In genomic region chr9:25482999-25483347, GRCm38 (mm10) we compare ENCODE assay signal across 8 mouse cellular contexts. TPM values are rescaled to one million over a fixed set of nuclear protein-coding genes. Genes with fewer than 3 reads are reported as not detected.
DNase-seq lines count a peak whose midpoint lies in the region; ATAC-seq and TF ChIP-seq lines count a peak whose summit lies in the region.

No protein-coding gene starts in this region.

- WGBS in kidney, postnatal 0 days, result 87% methylated on average over 9 of the region's 9 CpGs
- WGBS in kidney, embryonic 16.5 days, result 88% methylated on average over 9 of the region's 9 CpGs
- 79% methylated on average over 9 of the region's 9 CpGs for WGBS in embryonic facial prominence, embryonic 12.5 days
- 78% methylated on average over 9 of the region's 9 CpGs for whole genome bisulfite sequencing in intestine, embryonic 14.5 days
- WGBS in neural tube, embryonic 13.5 days, result 90% methylated on average over 9 of the region's 9 CpGs

- H3K4me2 ChIP-seq in kidney, postnatal 0 days (ENCODE audit: low read length), result peak overlapping the region; percentile 75
- H3K4me2 ChIP-seq in kidney, embryonic 16.5 days (replicated peaks; ENCODE audit: low read depth, low read length), result no peak overlapping the region
- H3K4me2 ChIP-seq in embryonic facial prominence, embryonic 12.5 days (replicated peaks), result peak overlapping the region; percentile 74
- 0 out of 2 replicates have a peak overlapping the region, but pooled peaks have one; percentile 86 for H3K4me2 ChIP-seq in intestine, embryonic 14.5 days (ENCODE audit: low read length)
- peak overlapping the region; percentile 74 for H3K4me2 ChIP-seq in neural tube, embryonic 13.5 days

- ATAC-seq in kidney, postnatal 0 days (replicated peaks; ENCODE audit: low FRiP score, low read depth), result no peak
- no peak for ATAC-seq in kidney, embryonic 16.5 days (ENCODE audit: low FRiP score, low TSS enrichment)
- ATAC-seq in embryonic facial prominence, embryonic 12.5 days (ENCODE audit: insufficient number of reproducible peaks, insufficient read depth, low FRiP score, low TSS enrichment), result no peak
- ATAC-seq in intestine, embryonic 14.5 days (replicated peaks; ENCODE audit: low FRiP score, low TSS enrichment, low read depth), result no peak
- ATAC-seq in neural tube, embryonic 13.5 days (ENCODE audit: low read depth), result no peak

- H3K4me1 ChIP-seq in kidney, postnatal 0 days (replicated peaks; ENCODE audit: insufficient read depth, low read length), result peaks cover 17% of the 10 kb centered on the region
- peaks cover 27% of the 10 kb centered on the region for H3K4me1 ChIP-seq in kidney, embryonic 16.5 days (ENCODE audit: insufficient read depth, low read length)
- H3K4me1 ChIP-seq in embryonic facial prominence, embryonic 12.5 days, result peaks cover 45% of the 10 kb centered on the region
- H3K4me1 ChIP-seq in intestine, embryonic 14.5 days (replicated peaks; ENCODE audit: control insufficient read depth, insufficient read depth, low read length), result peaks cover 2% of the 10 kb centered on the region; the same call in 1 of the 2 replicates
- H3K4me1 ChIP-seq in neural tube, embryonic 13.5 days (replicated peaks), result peaks cover 34% of the 10 kb centered on the region

- H3K4me3 ChIP-seq in kidney, postnatal 0 days (replicated peaks; ENCODE audit: low read depth, low read length), result no peak overlapping the region
- H3K4me3 ChIP-seq in kidney, embryonic 16.5 days (ENCODE audit: low read length), result no peak overlapping the region
- peak overlapping the region; percentile 70; the same call in 1 of the 2 replicates for H3K4me3 ChIP-seq in embryonic facial prominence, embryonic 12.5 days
- no peak overlapping the region for H3K4me3 ChIP-seq in intestine, embryonic 14.5 days (ENCODE audit: low read depth, low read length)
- peak overlapping the region; percentile 70 for H3K4me3 ChIP-seq in neural tube, embryonic 13.5 days

- peak; percentile 38; the same call in 1 of the 2 replicates for TF ChIP-seq CTCF in kidney, postnatal 0 days (IDR thresholded peaks at IDR 0.05; ENCODE audit: low read depth)

- H3K9ac ChIP-seq in kidney, postnatal 0 days (ENCODE audit: low read depth, low read length), result no peak overlapping the region
- no peak overlapping the region for H3K9ac ChIP-seq in kidney, embryonic 16.5 days (replicated peaks; ENCODE audit: low read length)
- H3K9ac ChIP-seq in embryonic facial prominence, embryonic 12.5 days, result no peak overlapping the region
- no peak overlapping the region for H3K9ac ChIP-seq in intestine, embryonic 14.5 days (ENCODE audit: low read length)
- H3K9ac ChIP-seq in neural tube, embryonic 13.5 days, result no peak overlapping the region; the same call in 1 of the 2 replicates

- no peaks in the 10 kb centered on the region for H3K27me3 ChIP-seq in kidney, postnatal 0 days (ENCODE audit: insufficient read depth, low read length)
- H3K27me3 ChIP-seq in kidney, embryonic 16.5 days (ENCODE audit: insufficient read depth, low read length), result peaks cover 9% of the 10 kb centered on the region; the same call in 1 of the 2 replicates
- no peaks in the 10 kb centered on the region for H3K27me3 ChIP-seq in embryonic facial prominence, embryonic 12.5 days
- no peaks in the 10 kb centered on the region for H3K27me3 ChIP-seq in intestine, embryonic 14.5 days (replicated peaks; ENCODE audit: control insufficient read depth, insufficient read depth, low read length)
- H3K27me3 ChIP-seq in neural tube, embryonic 13.5 days, result peaks cover 8% of the 10 kb centered on the region; the same call in 1 of the 2 replicates

- no peak overlapping the region for H3K27ac ChIP-seq in kidney, postnatal 0 days
- H3K27ac ChIP-seq in kidney, embryonic 16.5 days (ENCODE audit: low read length), result no peak overlapping the region
- H3K27ac ChIP-seq in embryonic facial prominence, embryonic 12.5 days, result no peak overlapping the region
- H3K27ac ChIP-seq in intestine, embryonic 14.5 days (ENCODE audit: low read depth), result no peak overlapping the region
- H3K27ac ChIP-seq in neural tube, embryonic 13.5 days (replicated peaks), result no peak overlapping the region

- no peaks in the 10 kb centered on the region for H3K36me3 ChIP-seq in kidney, postnatal 0 days (ENCODE audit: insufficient read depth, low read length)
- H3K36me3 ChIP-seq in kidney, embryonic 16.5 days (ENCODE audit: insufficient read depth, low read length), result no peaks in the 10 kb centered on the region
- no peaks in the 10 kb centered on the region for H3K36me3 ChIP-seq in embryonic facial prominence, embryonic 12.5 days
- H3K36me3 ChIP-seq in intestine, embryonic 14.5 days (ENCODE audit: control insufficient read depth, insufficient read depth, low read length), result no peaks in the 10 kb centered on the region
- no peaks in the 10 kb centered on the region for H3K36me3 ChIP-seq in neural tube, embryonic 13.5 days

- H3K9me3 ChIP-seq in kidney, postnatal 0 days (replicated peaks; ENCODE audit: low read length), result no peaks in the 10 kb centered on the region
- H3K9me3 ChIP-seq in kidney, embryonic 16.5 days (ENCODE audit: low read length), result no peaks in the 10 kb centered on the region
- H3K9me3 ChIP-seq in embryonic facial prominence, embryonic 12.5 days, result no peaks in the 10 kb centered on the region
- H3K9me3 ChIP-seq in intestine, embryonic 14.5 days (ENCODE audit: control insufficient read depth, low read length), result no peaks in the 10 kb centered on the region
- no peaks in the 10 kb centered on the region for H3K9me3 ChIP-seq in neural tube, embryonic 13.5 days

- DNase-seq in kidney, postnatal 0 days (ENCODE audit: low spot score), result no peak
- DNase-seq in intestine, embryonic 14.5 days (ENCODE audit: low spot score), result peak; percentile 48
- no peak for DNase-seq in testis, postnatal 10 days (ENCODE audit: low spot score)
- DNase-seq in spleen, postnatal 36 days (ENCODE audit: low spot score in 2 of 2), result no peak
- DNase-seq in cerebellum, adult 11 months, result no peak

RNA-seq across cellular contexts. Expression of gene Eepd1, which starts 1.6 kb away (rescaled TPM):
- polyA plus RNA-seq in kidney, postnatal 0 days (2015; fragmentation: Nextera tagmentation; extraction: Ambion mirVana), result 5.1 and 5.4 TPM in 2 replicates
- polyA plus RNA-seq in kidney, embryonic 16.5 days (2015; fragmentation: Nextera tagmentation; extraction: Ambion mirVana), result 7.0 and 7.8 TPM in 2 replicates
- 19.7 and 22.0 TPM in 2 replicates for polyA plus RNA-seq in embryonic facial prominence, embryonic 12.5 days (2016; fragmentation: Nextera tagmentation; extraction: Ambion mirVana)
- polyA plus RNA-seq in intestine, embryonic 14.5 days (2014; fragmentation: Nextera tagmentation; extraction: Ambion mirVana), result 5.5 and 6.0 TPM in 2 replicates
- 19.2 and 27.3 TPM in 2 replicates for polyA plus RNA-seq in neural tube, embryonic 13.5 days (2015; fragmentation: Nextera tagmentation; extraction: Ambion mirVana)

Comparison
In these comparisons a context has a peak if more than half of its experiments do, and no peak if none do; other contexts are left out.
1. H3K4me3 ChIP-seq: peak in embryonic facial prominence, embryonic 12.5 days (single experiment) and neural tube, embryonic 13.5 days (single experiment); none in kidney, postnatal 0 days (single experiment), kidney, embryonic 16.5 days (single experiment) and intestine, embryonic 14.5 days (single experiment).